Mouse (Mus musculus) WW6 (cell line): ENCODE data around the gene Espn.

Source experiments
- DNase-seq: peaks from one replicate; pipeline ENCODE4 v3.0.0-alpha.2; 2013; ENCODE audit warnings: low read depth, low spot score

The Espn gene

GRCm38 (mm10) chr4:152178344-152178864, 26.2 kb upstream of the Espn start:
- no peak for DNase-seq

- no peak for DNase-seq
These were observed 25.6 kb upstream of the Espn start, which contains the start of gene Acot7 for GRCm38 (mm10) chr4:152177537-152178343. Gene Acot7 (plus strand): TSS chr4:152178134.

- DNase-seq = no peak
These were observed 25.0 kb upstream of the Espn start for GRCm38 (mm10) chr4:152177174-152177536.

GRCm38 (mm10) chr4:152176638-152177037, 24.5 kb upstream of the Espn start:
- no peak for DNase-seq

GRCm38 (mm10) chr4:152173956-152174355, 21.8 kb upstream of the Espn start:
- DNase-seq = no peak

GRCm38 (mm10) chr4:152173041-152173440, 20.9 kb upstream of the Espn start:
- DNase-seq = no peak

GRCm38 (mm10) chr4:152171543-152171942, 19.4 kb upstream of the Espn start:
- no peak for DNase-seq

GRCm38 (mm10) chr4:152170286-152170685, 18.1 kb upstream of the Espn start:
- no peak for DNase-seq

- DNase-seq = no peak
These were observed 16.9 kb upstream of the Espn start for GRCm38 (mm10) chr4:152169103-152169502.

- no peak for DNase-seq
These were observed 15.9 kb upstream of the Espn start for GRCm38 (mm10) chr4:152168052-152168451.

GRCm38 (mm10) chr4:152165036-152165931, 13.1 kb upstream of the Espn start:
- no peak for DNase-seq

- no peak for DNase-seq
These were observed 10.6 kb upstream of the Espn start for GRCm38 (mm10) chr4:152162748-152163147.

GRCm38 (mm10) chr4:152161601-152162000, 9.4 kb upstream of the Espn start:
- no peak for DNase-seq

GRCm38 (mm10) chr4:152160748-152161147, 8.6 kb upstream of the Espn start:
- DNase-seq = no peak

- no peak for DNase-seq
These were observed 7.1 kb upstream of the Espn start for GRCm38 (mm10) chr4:152159285-152159678.

- no peak for DNase-seq
These were observed 6.6 kb upstream of the Espn start, which contains the start of gene Hes2 for GRCm38 (mm10) chr4:152158585-152159284. Gene Hes2 (plus strand): TSS chr4:152158867.

GRCm38 (mm10) chr4:152157779-152158584, 5.8 kb upstream of the Espn start:
- DNase-seq = no peak

GRCm38 (mm10) chr4:152155019-152155418, 2.8 kb upstream of the Espn start:
- no peak for DNase-seq

- DNase-seq = peak; percentile 82
These were observed 1.6 kb upstream of the Espn start for GRCm38 (mm10) chr4:152153771-152154177.

GRCm38 (mm10) chr4:152151451-152151965, 663 bp downstream of the Espn start:
- DNase-seq = no peak

GRCm38 (mm10) chr4:152150546-152150945, 1.6 kb downstream of the Espn start:
- DNase-seq = no peak
